Mouse (Mus musculus) left cerebral cortex, postnatal 14 days (tissue): ENCODE data around the gene Adam30. TPM values are rescaled to one million over a fixed set of nuclear protein-coding genes. Genes with fewer than 3 reads are reported as not detected.

ENCODE experiments used
- DNase-seq, 2 experiments: peaks; one replicate each; pipeline ENCODE4 v3.0.0; 2021 to 2022; ENCODE audit warnings: low spot score in 2 of 2, mixed read lengths in 1 of 2
- intact Hi-C: fragments of 180-260 bp; cut with DNase I; formaldehyde crosslinking; loops from one replicate; pipeline ENCODE4 v1.15.1; 2025
- total RNA-seq, 2 experiments: library from RNA; stranded (reverse); gene quantifications; 2 replicates each; pipeline ENCODE4 v1.2.3; 2021

Gene Adam30
- total RNA-seq, 2 experiments from 2014 or later: not detected

DNA sequence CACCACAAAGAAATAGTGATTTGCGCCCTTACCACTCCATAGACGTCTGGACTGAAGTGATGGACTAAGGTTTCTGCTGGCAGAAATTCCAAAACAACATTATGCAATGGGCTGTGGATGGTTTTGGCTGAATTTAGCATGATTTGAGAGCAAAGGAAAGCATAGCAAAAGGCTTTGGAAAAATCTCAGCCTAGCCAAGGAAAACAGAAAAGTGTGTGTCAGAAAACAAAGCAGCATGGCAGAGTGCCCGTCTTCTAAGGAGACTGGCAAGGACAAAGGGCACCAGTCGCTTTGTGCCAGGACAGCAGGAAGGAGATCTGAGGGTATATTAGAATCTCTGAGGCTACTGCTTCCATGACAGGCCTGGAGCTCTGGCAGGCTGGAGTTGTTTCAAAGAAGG, 17.9 kb downstream of the Adam30 start:
- peak; percentile 31 to 56 for DNase-seq
- intact Hi-C loops: no loop called here

DNA sequence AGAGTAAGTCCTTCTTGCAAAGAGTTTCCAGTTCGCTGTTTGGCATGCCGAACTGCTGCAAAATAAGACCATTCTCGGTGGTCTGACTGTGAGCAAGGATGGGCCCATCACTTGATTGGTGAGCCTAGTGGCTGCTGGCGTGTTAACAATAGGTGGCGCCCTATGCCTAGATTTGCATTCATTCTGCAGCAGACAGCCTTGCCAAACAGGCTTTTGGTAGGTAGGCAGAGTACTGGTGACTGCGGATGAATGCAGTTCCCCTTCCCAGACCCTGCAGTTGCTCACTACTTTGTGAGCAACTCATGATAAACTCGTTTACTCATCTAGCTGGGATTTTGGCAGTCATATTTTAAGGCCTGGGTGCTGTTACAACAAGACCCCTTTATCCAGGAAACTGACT, 20.4 kb downstream of the Adam30 start:
- DNase-seq: peak; percentile 31 to 52
- intact Hi-C loops: loop anchor here (2.0 kb wide), 1 partner anchor 44 kb away; no protein-coding TSS in a partner anchor

GRCm38 (mm10) chr3:98185163-98185714, 24.8 kb downstream of the Adam30 start:
- intact Hi-C loops: no loop called here
- peak in 1 of 2 experiments; percentile 6 for DNase-seq

DNA sequence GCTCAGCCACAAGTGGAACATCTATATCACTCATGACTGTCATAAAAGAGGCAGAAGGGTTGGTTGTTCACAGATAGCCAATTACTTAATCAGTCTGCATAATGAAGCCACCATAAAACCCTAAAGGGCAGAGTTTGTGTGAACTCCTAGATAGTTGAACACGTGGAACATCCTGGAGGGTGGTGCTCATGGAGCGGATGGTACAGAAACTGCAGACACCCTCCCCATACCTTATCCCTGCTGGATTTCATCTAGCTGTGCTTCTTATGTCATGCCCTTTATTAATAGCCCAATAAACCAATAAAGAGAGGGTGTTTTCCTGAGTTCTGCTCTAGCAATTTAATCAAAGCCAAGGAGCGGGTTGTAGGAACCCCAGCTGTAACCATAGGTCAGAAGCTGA, 27.3 kb downstream of the Adam30 start:
- DNase-seq: no peak
- intact Hi-C loops: no loop called here

- DNase-seq: no peak
These were observed 37.5 kb downstream of the Adam30 start for GRCm38 (mm10) chr3:98197711-98198532.

GRCm38 (mm10) chr3:98199747-98200146, 39.3 kb downstream of the Adam30 start:
- intact Hi-C loops: no loop called here
- no peak for DNase-seq

More at GRCm38 (mm10) chr3:98197711-98198532, 37.5 kb downstream of the Adam30 start:
- intact Hi-C loops: no loop called here

DNA sequence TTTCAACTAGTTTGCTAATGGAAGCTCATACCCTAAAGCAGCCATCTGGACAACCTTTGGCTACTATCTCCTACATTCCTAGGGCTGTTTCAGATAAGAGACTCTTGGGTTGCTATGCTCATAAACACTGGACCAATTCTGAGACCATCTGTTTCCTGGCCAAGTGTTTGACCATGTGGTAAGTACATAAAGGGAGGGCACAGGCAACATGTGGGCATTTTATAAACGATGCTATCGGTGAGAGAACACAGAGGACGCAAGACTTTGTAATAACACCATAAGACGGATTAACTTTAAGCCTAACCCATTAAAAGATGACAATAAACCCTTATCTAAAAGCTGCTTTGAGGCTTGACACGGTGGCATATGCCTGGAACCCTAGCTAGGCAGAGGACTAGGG, 42.9 kb downstream of the Adam30 start:
- intact Hi-C loops: no loop called here
- no peak for DNase-seq

DNA sequence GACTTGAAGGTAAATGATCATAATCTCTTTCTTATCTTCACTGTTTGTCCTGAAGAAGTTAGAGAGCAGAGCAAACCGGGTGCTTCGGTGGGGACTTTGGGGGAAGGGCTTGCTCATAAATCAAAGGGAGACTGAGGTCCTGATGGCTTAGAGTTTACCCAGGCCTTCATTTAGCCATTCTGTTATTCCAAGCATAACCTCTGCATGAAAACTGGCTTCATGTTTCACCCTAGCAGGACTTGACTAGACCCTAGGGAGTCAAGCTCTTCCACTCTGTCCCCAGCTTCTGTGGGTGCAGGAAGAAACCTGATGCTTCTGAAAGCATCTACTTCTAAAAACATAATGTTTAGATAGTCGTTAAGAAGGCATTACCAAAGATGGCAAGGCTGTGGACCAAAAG, 46.5 kb downstream of the Adam30 start:
- intact Hi-C loops: no loop called here
- no peak for DNase-seq

- intact Hi-C loops: no loop called here
- no peak for DNase-seq
These were observed 48.7 kb downstream of the Adam30 start for GRCm38 (mm10) chr3:98209161-98209560.

- intact Hi-C loops: no loop called here
- peak in 1 of 2 experiments; percentile 13 for DNase-seq
These were observed 50.4 kb downstream of the Adam30 start for GRCm38 (mm10) chr3:98210860-98211259.

DNA sequence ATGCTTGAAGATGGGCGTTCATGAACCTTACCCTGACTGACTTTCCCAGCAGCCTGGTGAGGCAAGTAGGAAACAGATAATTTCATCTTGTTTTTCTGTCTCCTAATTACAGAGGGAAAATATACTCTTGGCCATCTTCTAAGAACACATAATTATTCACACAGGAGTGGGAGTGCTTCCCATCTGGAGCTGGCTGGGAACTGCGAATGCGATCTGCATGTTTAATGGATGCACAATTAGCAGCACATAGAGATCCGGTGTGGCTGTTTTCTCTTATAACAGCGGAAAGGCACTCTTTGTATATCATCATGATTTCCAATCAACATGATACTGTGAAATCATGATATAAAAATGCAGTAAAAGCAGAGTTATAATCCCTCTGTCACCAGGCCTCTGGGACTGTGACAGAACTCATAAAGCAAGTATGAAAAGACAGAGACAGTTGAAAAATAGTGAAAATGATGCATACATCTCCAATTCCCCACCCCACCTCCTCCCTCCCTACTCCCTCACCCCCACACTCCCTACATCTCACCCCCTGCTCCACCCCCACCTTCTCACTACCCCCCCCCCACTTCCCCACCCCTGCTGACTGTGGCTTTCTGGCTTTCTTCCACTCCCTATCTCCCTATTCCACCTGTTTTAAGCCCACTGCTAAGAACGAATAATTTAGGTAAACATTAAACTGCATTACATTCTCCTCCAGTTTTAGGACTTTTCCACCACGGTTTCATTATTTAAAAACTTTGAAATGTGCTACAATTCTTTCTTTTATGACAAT, 51.1 kb downstream of the Adam30 start:
- DNase-seq: peak; percentile 74 to 88
- intact Hi-C loops: no loop called here

Other genes starting within 250 kb of the Adam30 start
- gene Notch2, start 147.1 kb upstream of the Adam30 start, total RNA-seq: 10 to 100 TPM; 14.9 to 15.0 TPM
- not detected for gene Reg4, start 61.5 kb downstream of the Adam30 start, total RNA-seq
- 10 to 100 TPM; 10.5 to 10.9 TPM for gene Hmgcs2, start 119.8 kb downstream of the Adam30 start, total RNA-seq
- 10 to 100 TPM; 52.4 to 60.3 TPM for gene Phgdh, start 179.4 kb downstream of the Adam30 start, total RNA-seq
- 10 to 100 TPM; 37.7 to 40.4 TPM for gene Zfp697, start 221.8 kb downstream of the Adam30 start, total RNA-seq